Comparison of ENCODE assay signal across 12 mouse cellular contexts in genomic region chr6:84178776-84179405, GRCm38 (mm10).
DNase-seq lines count a peak whose midpoint lies in the region; ATAC-seq lines count a peak whose summit lies in the region.
"Had no signal": no experiment of that assay in that cellular context is flagged by ENCODE, and none has a peak within 500 bp of the region (broad histone marks: within the 10 kb centered on the region; RNA-seq: fewer than 3 reads in every experiment).

No protein-coding gene starts in this region.

- no peak; the same call in 1 of the 2 replicates for ATAC-seq in heart, embryonic 13.5 days (ENCODE audit: extremely low read depth, insufficient number of reproducible peaks, low FRiP score, low TSS enrichment)
- no peak for ATAC-seq in heart, embryonic 11.5 days (replicated peaks; ENCODE audit: insufficient number of reproducible peaks, low FRiP score, low TSS enrichment)
- ATAC-seq: forebrain, embryonic 14.5 days had no signal

- peaks cover 4% of the 10 kb centered on the region; the same call in 1 of the 2 replicates for H3K9me3 ChIP-seq in heart, embryonic 13.5 days
- H3K9me3 ChIP-seq in heart, embryonic 11.5 days (replicated peaks; ENCODE audit: control insufficient read depth, low read length), result no peaks in the 10 kb centered on the region
- H3K9me3 ChIP-seq: embryonic facial prominence, embryonic 15.5 days; hindbrain, embryonic 15.5 days had no signal

- H3K4me2 ChIP-seq in heart, embryonic 13.5 days, result no peak overlapping the region
- no peak overlapping the region for H3K4me2 ChIP-seq in heart, embryonic 11.5 days
- H3K4me2 ChIP-seq: embryonic facial prominence, embryonic 15.5 days; hindbrain, embryonic 15.5 days had no signal

- peak overlapping the region; percentile 39; the same call in 1 of the 2 replicates for H3K27ac ChIP-seq in heart, embryonic 13.5 days (replicated peaks)
- H3K27ac ChIP-seq in heart, embryonic 11.5 days (ENCODE audit: low read depth, low read length), result no peak overlapping the region
- H3K27ac ChIP-seq: embryonic facial prominence, embryonic 15.5 days; hindbrain, embryonic 15.5 days had no signal

- 61% methylated on average over 5 of the region's 5 CpGs for WGBS in heart, embryonic 13.5 days
- WGBS in heart, embryonic 11.5 days (ENCODE audit: insufficient replicate concordance), result 65% methylated on average over 5 of the region's 5 CpGs

- DNase-seq in Muller cell, postnatal 12 days (ENCODE audit: inconsistent ontology term), result peak; percentile 36
- DNase-seq in adrenal gland, postnatal 25 days, result peak; percentile 25
- DNase-seq in thymus, postnatal 0 days (ENCODE audit: low spot score), result peak; percentile 37
- no peak for DNase-seq in gastrocnemius, postnatal 10 days
- DNase-seq in layer of hippocampus, adult 9-11 months, result no peak
- DNase-seq: kidney, adult 18-20 months; lung, adult 2 months had no signal

- H3K27me3 ChIP-seq in heart, embryonic 13.5 days (replicated peaks), result no peaks in the 10 kb centered on the region
- no peaks in the 10 kb centered on the region for H3K27me3 ChIP-seq in heart, embryonic 11.5 days (ENCODE audit: control insufficient read depth, insufficient read depth, low read length)
- H3K27me3 ChIP-seq: embryonic facial prominence, embryonic 15.5 days; hindbrain, embryonic 15.5 days had no signal

- H3K4me3 ChIP-seq in heart, embryonic 13.5 days, result no peak overlapping the region
- H3K4me3 ChIP-seq in heart, embryonic 11.5 days (ENCODE audit: low read depth, low read length), result no peak overlapping the region
- H3K4me3 ChIP-seq: embryonic facial prominence, embryonic 15.5 days; hindbrain, embryonic 15.5 days had no signal

- no peak overlapping the region for H3K9ac ChIP-seq in heart, embryonic 13.5 days
- H3K9ac ChIP-seq in heart, embryonic 11.5 days (ENCODE audit: low read depth, low read length), result no peak overlapping the region
- H3K9ac ChIP-seq: embryonic facial prominence, embryonic 15.5 days; hindbrain, embryonic 15.5 days had no signal

- peaks cover 27% of the 10 kb centered on the region for H3K4me1 ChIP-seq in heart, embryonic 13.5 days
- H3K4me1 ChIP-seq in heart, embryonic 11.5 days (ENCODE audit: control insufficient read depth, insufficient read depth, low read length), result peaks cover 8% of the 10 kb centered on the region; the same call in 1 of the 2 replicates
- H3K4me1 ChIP-seq: embryonic facial prominence, embryonic 15.5 days; hindbrain, embryonic 15.5 days had no signal

- peaks cover 18% of the 10 kb centered on the region for H3K36me3 ChIP-seq in heart, embryonic 13.5 days
- no peaks in the 10 kb centered on the region for H3K36me3 ChIP-seq in heart, embryonic 11.5 days (ENCODE audit: control insufficient read depth, insufficient read depth, low read length)
- H3K36me3 ChIP-seq: embryonic facial prominence, embryonic 15.5 days; hindbrain, embryonic 15.5 days had no signal

Comparison
In these comparisons a context has a peak if more than half of its experiments do, and no peak if none do; other contexts are left out.
1. DNase-seq: peak in Muller cell, postnatal 12 days (single experiment), adrenal gland, postnatal 25 days (single experiment) and thymus, postnatal 0 days (single experiment); none in gastrocnemius, postnatal 10 days (single experiment) and layer of hippocampus, adult 9-11 months (single experiment).